9 mouse cellular contexts compared by ENCODE assay signal in the genomic region with DNA sequence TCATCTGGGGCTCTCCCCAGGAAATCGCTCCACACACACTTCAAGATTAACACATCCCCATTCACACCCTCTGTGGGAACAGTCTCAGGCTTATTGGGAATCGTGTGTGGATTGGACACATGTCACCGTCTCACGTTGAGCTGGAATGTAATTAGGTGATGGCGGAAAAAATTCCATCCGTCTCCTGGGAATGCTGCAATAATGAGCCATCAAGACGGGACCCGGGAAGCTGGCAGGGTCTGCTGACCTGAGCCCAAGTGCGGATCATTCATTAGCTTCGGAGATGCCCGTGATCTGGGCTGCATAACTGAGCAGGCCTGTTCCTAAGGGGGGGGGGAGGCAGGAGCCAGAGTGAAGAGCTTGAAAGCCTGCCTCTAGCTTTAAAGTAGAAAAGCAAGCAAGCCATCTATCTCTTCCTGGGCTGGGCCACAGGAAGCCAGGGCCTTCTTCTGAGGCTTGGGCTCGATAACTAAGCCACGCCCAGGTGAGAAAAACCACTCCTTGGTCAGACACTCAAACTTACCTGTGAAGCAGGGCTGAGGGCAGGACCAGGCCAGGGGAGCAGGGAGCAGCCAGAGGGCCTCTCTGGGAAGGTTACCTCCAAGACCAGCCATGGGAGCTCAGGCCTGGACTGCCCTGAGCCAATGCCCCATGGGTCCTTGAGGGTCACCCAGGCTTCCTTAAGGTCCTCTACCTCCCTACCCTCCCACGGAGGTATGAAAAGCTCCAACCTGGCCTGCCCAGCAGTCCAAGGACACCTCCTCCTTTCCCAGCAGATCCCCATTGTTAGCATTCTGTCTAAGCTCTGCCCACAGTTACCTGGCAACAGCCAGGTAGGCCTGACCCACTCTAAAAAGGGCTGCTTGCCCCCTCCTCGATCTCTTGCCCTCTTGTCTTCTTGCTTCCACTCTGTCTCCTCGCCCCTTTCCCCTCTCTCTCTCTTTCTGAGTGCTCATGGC. TPM values are rescaled to one million over a fixed set of nuclear protein-coding genes. Genes with fewer than 3 reads are reported as not detected.
DNase-seq lines count a peak whose midpoint lies in the region; ATAC-seq and TF ChIP-seq lines count a peak whose summit lies in the region.
"Had no signal": no experiment of that assay in that cellular context is flagged by ENCODE, and none has a peak within 500 bp of the region (broad histone marks: within the 10 kb centered on the region; RNA-seq: fewer than 3 reads in every experiment).

No protein-coding gene starts in this region.

- TF ChIP-seq CTCF in MEL (IDR thresholded peaks at IDR 0.05 in 2 of 3, conservative IDR thresholded peaks at IDR 0.05 in 1 of 3; ENCODE audit: control insufficient read depth in 1 of 3, insufficient read depth in 1 of 3, low read depth in 2 of 3, low read length in 3 of 3, poor library complexity in 1 of 3, severe bottlenecking in 1 of 3), result no peak

- H3K27me3 ChIP-seq in heart, embryonic 12.5 days (replicated peaks), result no peaks in the 10 kb centered on the region
- no peaks in the 10 kb centered on the region for H3K27me3 ChIP-seq in MEL (ENCODE audit: control insufficient read depth in 1 of 2, insufficient read depth in 2 of 2, low read length in 2 of 2)
- H3K27me3 ChIP-seq in hindbrain, embryonic 16.5 days (replicated peaks; ENCODE audit: control insufficient read depth, insufficient read depth, low read length), result no peaks in the 10 kb centered on the region
- H3K27me3 ChIP-seq: embryonic facial prominence, embryonic 15.5 days had no signal

- H3K79me2 ChIP-seq in MEL (ENCODE audit: control insufficient read depth, insufficient read depth, low read length, poor library complexity), result no peaks in the 10 kb centered on the region

- no peaks in the 10 kb centered on the region for H3K36me3 ChIP-seq in heart, embryonic 12.5 days
- H3K36me3 ChIP-seq in MEL (ENCODE audit: control insufficient read depth in 1 of 2, insufficient read depth in 2 of 2, low read length in 2 of 2), result peaks cover 0 to 16% of the 10 kb centered on the region in 2 experiments; a peak in 2 of 4 replicates
- H3K36me3 ChIP-seq in hindbrain, embryonic 16.5 days (ENCODE audit: control insufficient read depth, insufficient read depth, low read length), result no peaks in the 10 kb centered on the region
- H3K36me3 ChIP-seq: embryonic facial prominence, embryonic 15.5 days had no signal

- peak overlapping the region; percentile 57 for H3K27ac ChIP-seq in heart, embryonic 12.5 days (ENCODE audit: poor library complexity, severe bottlenecking)
- H3K27ac ChIP-seq in MEL (ENCODE audit: control insufficient read depth, low read depth, low read length), result no peak overlapping the region
- no peak overlapping the region for H3K27ac ChIP-seq in hindbrain, embryonic 16.5 days (ENCODE audit: low read depth, low read length)
- H3K27ac ChIP-seq: embryonic facial prominence, embryonic 15.5 days had no signal

- peak; percentile 29; the same call in 1 of the 2 replicates for ATAC-seq in heart, embryonic 12.5 days (ENCODE audit: insufficient number of reproducible peaks, low FRiP score)
- ATAC-seq in hindbrain, embryonic 16.5 days, result peak; percentile 40; the same call in 1 of the 2 replicates

- peaks cover 81% of the 10 kb centered on the region for H3K4me1 ChIP-seq in heart, embryonic 12.5 days (replicated peaks)
- H3K4me1 ChIP-seq in MEL (ENCODE audit: control insufficient read depth in 1 of 2, insufficient read depth in 2 of 2, low read length in 2 of 2), result peaks cover 6 to 25% of the 10 kb centered on the region in 2 experiments
- peaks cover 15% of the 10 kb centered on the region for H3K4me1 ChIP-seq in hindbrain, embryonic 16.5 days (ENCODE audit: control insufficient read depth, insufficient read depth, low read depth, low read length)

- peak overlapping the region; percentile 3; the same call in 1 of the 2 replicates for H3K4me2 ChIP-seq in heart, embryonic 12.5 days
- H3K4me2 ChIP-seq in hindbrain, embryonic 16.5 days (ENCODE audit: low read length), result no peak overlapping the region
- H3K4me2 ChIP-seq: embryonic facial prominence, embryonic 15.5 days had no signal

- TF ChIP-seq POLR2A in MEL (IDR thresholded peaks at IDR 0.05; ENCODE audit: control insufficient read depth in 1 of 2, insufficient read depth in 1 of 2, low read depth in 1 of 2, low read length in 2 of 2, poor library complexity in 1 of 2), result no peak

- no peak for DNase-seq in heart, adult 18-20 months
- DNase-seq in MEL (ENCODE audit: low read depth, low spot score), result peak; percentile 60
- peak; percentile 31 to 66 for DNase-seq in lung, postnatal 4 days
- DNase-seq in right cerebral cortex, adult 18-20 months, result no peak
- DNase-seq in cerebellum, adult 9-11 months, result no peak
- no peak for DNase-seq in cerebellum, adult 11 months

- TF ChIP-seq EP300 in MEL (IDR thresholded peaks at IDR 0.05; ENCODE audit: low read depth in 1 of 2, low read length in 2 of 2), result no peak

- H3K9ac ChIP-seq in heart, embryonic 12.5 days, result 0 out of 2 replicates have a peak overlapping the region, but pooled peaks have one; percentile 17
- H3K9ac ChIP-seq in MEL (ENCODE audit: control insufficient read depth, low read depth, low read length, poor library complexity, severe bottlenecking), result no peak overlapping the region
- 0 out of 2 replicates have a peak overlapping the region, but pooled peaks have one; percentile 2 for H3K9ac ChIP-seq in hindbrain, embryonic 16.5 days (ENCODE audit: low read depth, low read length)
- H3K9ac ChIP-seq: embryonic facial prominence, embryonic 15.5 days had no signal

- no peak for TF ChIP-seq RAD21 in MEL (IDR thresholded peaks at IDR 0.05; ENCODE audit: low read depth, low read length)

- no peaks in the 10 kb centered on the region for H3K9me3 ChIP-seq in heart, embryonic 12.5 days (replicated peaks)
- no peaks in the 10 kb centered on the region for H3K9me3 ChIP-seq in MEL (replicated peaks; ENCODE audit: insufficient read depth, low read length)
- H3K9me3 ChIP-seq in hindbrain, embryonic 16.5 days (ENCODE audit: control insufficient read depth, low read length), result no peaks in the 10 kb centered on the region
- H3K9me3 ChIP-seq: embryonic facial prominence, embryonic 15.5 days had no signal

- 35% methylated on average over 16 of the region's 16 CpGs for WGBS in heart, embryonic 12.5 days
- 32% methylated on average over 16 of the region's 16 CpGs for WGBS in hindbrain, embryonic 16.5 days

- no peak overlapping the region for H3K4me3 ChIP-seq in heart, embryonic 12.5 days
- no peak overlapping the region for H3K4me3 ChIP-seq in MEL (ENCODE audit: control insufficient read depth in 1 of 2, insufficient read depth in 1 of 2, low read depth in 2 of 2, low read length in 2 of 2)
- H3K4me3 ChIP-seq in hindbrain, embryonic 16.5 days (ENCODE audit: low read length), result no peak overlapping the region
- H3K4me3 ChIP-seq: embryonic facial prominence, embryonic 15.5 days had no signal

TF ChIP-seq in MEL, 35 proteins besides CTCF, POLR2A, EP300 and RAD21:
- TF ChIP-seq ZNF384 (IDR thresholded peaks at IDR 0.05; ENCODE audit: low read depth, low read length) (no peak), NRF1 (IDR thresholded peaks at IDR 0.05; ENCODE audit: insufficient read depth, low read depth, low read length, poor library complexity, severe bottlenecking) (no peak), USF2 (IDR thresholded peaks at IDR 0.05; ENCODE audit: borderline replicate concordance in 1 of 2, insufficient read depth in 1 of 2, low read depth in 1 of 2, low read length in 2 of 2) (no peak), SMC3 (IDR thresholded peaks at IDR 0.05; ENCODE audit: low read depth, low read length) (no peak), CHD2 (IDR thresholded peaks at IDR 0.05; ENCODE audit: low read length) (no peak), ZKSCAN1 (IDR thresholded peaks at IDR 0.05; ENCODE audit: low read depth, low read length) (no peak), TBP (IDR thresholded peaks at IDR 0.05; ENCODE audit: low read depth, low read length) (no peak)

RNA-seq across cellular contexts. Expression of gene Rtn4rl1, which starts 52.1 kb away (rescaled TPM):
- 16.3 and 16.8 TPM in 2 replicates for polyA plus RNA-seq in heart, embryonic 12.5 days (2016; fragmentation: Nextera tagmentation; extraction: Ambion mirVana)
- total RNA-seq in heart, adult 18-20 months (2021), result 1 to 10 TPM; 5.7 TPM
- total RNA-seq in MEL (2012; rRNA removed), result 0.35 and 0.46 TPM in 2 replicates
- polyA plus RNA-seq in MEL (2012; ENCODE audit: insufficient read depth in 1 of 2, insufficient read length in 2 of 2, low read depth in 1 of 2, low replicate concordance in 2 of 2, missing spikeins in 1 of 2), result 1 to 10 TPM in 1 of 2 experiments, not detected in 1; 2.6 TPM
- polyA plus RNA-seq in hindbrain, embryonic 16.5 days (2015; fragmentation: Nextera tagmentation; extraction: Ambion mirVana), result 10.6 and 10.7 TPM in 2 replicates

RNA-seq across cellular contexts. Expression of gene Dph1, which starts 54.6 kb away (rescaled TPM):
- 23.3 and 23.5 TPM in 2 replicates for polyA plus RNA-seq in heart, embryonic 12.5 days (2016; fragmentation: Nextera tagmentation; extraction: Ambion mirVana)
- 1 to 10 TPM; 8.7 to 9.8 TPM for total RNA-seq in heart, adult 18-20 months (2021)
- total RNA-seq in MEL (2012; rRNA removed), result 54.2 and 59.5 TPM in 2 replicates
- polyA plus RNA-seq in MEL (2012; ENCODE audit: insufficient read depth in 1 of 2, insufficient read length in 2 of 2, low read depth in 1 of 2, low replicate concordance in 2 of 2, missing spikeins in 1 of 2), result 10 to 100 TPM in 1 of 2 experiments, not detected in 1; 58.4 TPM
- polyA plus RNA-seq in hindbrain, embryonic 16.5 days (2015; fragmentation: Nextera tagmentation; extraction: Ambion mirVana), result 15.4 and 15.7 TPM in 2 replicates

Comparison
In these comparisons a context has a peak if more than half of its experiments do, and no peak if none do; other contexts are left out.
1. DNase-seq: peak in MEL (single experiment) and lung, postnatal 4 days (2 of 2); none in heart, adult 18-20 months (0 of 2), right cerebral cortex, adult 18-20 months (single experiment), cerebellum, adult 9-11 months (single experiment) and cerebellum, adult 11 months (single experiment).